ENCODE assay signal across 30 mouse cellular contexts in genomic region chr14:14574851-14575250, GRCm38 (mm10).
DNase-seq lines count a peak whose midpoint lies in the region; ATAC-seq and TF ChIP-seq lines count a peak whose summit lies in the region.
"Had no signal": no experiment of that assay in that cellular context is flagged by ENCODE, and none has a peak within 500 bp of the region (broad histone marks: within the 10 kb centered on the region; RNA-seq: fewer than 3 reads in every experiment).

No protein-coding gene starts in this region.

- TF ChIP-seq EP300 in stomach, postnatal 0 days (optimal IDR thresholded peaks at IDR 0.05) = no peak

- no peak overlapping the region for H3K9ac ChIP-seq in stomach, postnatal 0 days (ENCODE audit: low read length)
- H3K9ac ChIP-seq: embryonic facial prominence, embryonic 12.5 days; heart, embryonic 15.5 days; hindbrain, embryonic 13.5 days; kidney, embryonic 15.5 days; liver, embryonic 14.5 days; midbrain, embryonic 12.5 days; neural tube, embryonic 12.5 days had no signal

- TF ChIP-seq CTCF in gastrocnemius, adult 2 months (IDR thresholded peaks at IDR 0.05) = peak; percentile 9; the same call in 1 of the 2 replicates
- TF ChIP-seq CTCF in stomach, postnatal 0 days (IDR thresholded peaks at IDR 0.05; ENCODE audit: low read depth) = peak; percentile 15; the same call in 1 of the 2 replicates

- intact Hi-C loops in gastrocnemius, adult 2 months (cut with DNase I) = no loop called here

- 70% methylated on average over 4 of the region's 4 CpGs for WGBS in stomach, postnatal 0 days

- ATAC-seq in stomach, postnatal 0 days (ENCODE audit: low FRiP score, low TSS enrichment) = no peak
- ATAC-seq: forebrain, embryonic 14.5 days had no signal

- H3K4me2 ChIP-seq in stomach, postnatal 0 days (replicated peaks; ENCODE audit: low read depth) = no peak overlapping the region
- H3K4me2 ChIP-seq: embryonic facial prominence, embryonic 12.5 days; heart, embryonic 15.5 days; hindbrain, embryonic 13.5 days; kidney, embryonic 15.5 days; midbrain, embryonic 12.5 days; neural tube, embryonic 12.5 days had no signal

- H3K27ac ChIP-seq in gastrocnemius, adult 2 months = no peak overlapping the region
- H3K27ac ChIP-seq in stomach, postnatal 0 days (replicated peaks) = no peak overlapping the region
- H3K27ac ChIP-seq: embryonic facial prominence, embryonic 12.5 days; heart, embryonic 10.5 days; heart, embryonic 15.5 days; hindbrain, embryonic 13.5 days; kidney, embryonic 15.5 days; liver, embryonic 14.5 days; midbrain, embryonic 12.5 days; neural tube, embryonic 12.5 days had no signal

- no peaks in the 10 kb centered on the region for H3K4me1 ChIP-seq in stomach, postnatal 0 days (replicated peaks; ENCODE audit: control insufficient read depth, insufficient read depth)
- H3K4me1 ChIP-seq: embryonic facial prominence, embryonic 12.5 days; heart, embryonic 10.5 days; heart, embryonic 15.5 days; hindbrain, embryonic 13.5 days; kidney, embryonic 15.5 days; midbrain, embryonic 12.5 days; neural tube, embryonic 12.5 days had no signal

- H3K4me3 ChIP-seq in gastrocnemius, adult 2 months = no peak overlapping the region
- no peak overlapping the region for H3K4me3 ChIP-seq in stomach, postnatal 0 days (ENCODE audit: low read depth, low read length)
- H3K4me3 ChIP-seq: embryonic facial prominence, embryonic 12.5 days; heart, embryonic 10.5 days; heart, embryonic 15.5 days; hindbrain, embryonic 13.5 days; kidney, embryonic 15.5 days; midbrain, embryonic 12.5 days; myocyte; neural tube, embryonic 12.5 days had no signal

- H3K9me3 ChIP-seq in stomach, postnatal 0 days (ENCODE audit: control insufficient read depth, low read length) = no peaks in the 10 kb centered on the region
- H3K9me3 ChIP-seq: embryonic facial prominence, embryonic 12.5 days; heart, embryonic 10.5 days; heart, embryonic 15.5 days; hindbrain, embryonic 13.5 days had no signal

- no peaks in the 10 kb centered on the region for H3K27me3 ChIP-seq in stomach, postnatal 0 days (ENCODE audit: control insufficient read depth, insufficient read depth, low read length)
- H3K27me3 ChIP-seq: embryonic facial prominence, embryonic 12.5 days; heart, embryonic 15.5 days; hindbrain, embryonic 13.5 days; kidney, embryonic 15.5 days; midbrain, embryonic 12.5 days; neural tube, embryonic 12.5 days had no signal

- H3K36me3 ChIP-seq in stomach, postnatal 0 days (ENCODE audit: control insufficient read depth, insufficient read depth, low read length) = no peaks in the 10 kb centered on the region
- H3K36me3 ChIP-seq: embryonic facial prominence, embryonic 12.5 days; heart, embryonic 10.5 days; heart, embryonic 15.5 days; hindbrain, embryonic 13.5 days; kidney, embryonic 15.5 days; midbrain, embryonic 12.5 days; neural tube, embryonic 12.5 days had no signal

- no peak for DNase-seq in gastrocnemius, adult 2 months
- no peak for DNase-seq in gastrocnemius, adult 18-20 months (ENCODE audit: low spot score)
- DNase-seq in ES-CJ7 (ENCODE audit: low read depth, low spot score) = peak; percentile 73
- DNase-seq in WW6 (ENCODE audit: low read depth, low spot score) = peak; percentile 38
- DNase-seq in stomach, postnatal 0 days (ENCODE audit: low spot score) = no peak
- no peak for DNase-seq in retina, embryonic 14.5 days (ENCODE audit: low spot score)
- no peak for DNase-seq in lung, postnatal 25 days (ENCODE audit: low spot score)
- DNase-seq: adrenal gland, postnatal 25 days; cerebellum, adult 11-12 months; cerebellum, adult 9-11 months; embryo, embryonic 11 days; heart, postnatal 36 days; kidney, adult 11 months; kidney, postnatal 25 days; layer of hippocampus, postnatal 36 days; liver; lung, adult 2 months; lung, postnatal 10 days; right cerebral cortex, postnatal 4 days; thymus, adult 2 months had no signal

Comparison
In these comparisons a context has a peak if more than half of its experiments do, and no peak if none do; other contexts are left out.
1. DNase-seq: peak in ES-CJ7 (single experiment) and WW6 (single experiment); none in gastrocnemius, adult 2 months (single experiment), gastrocnemius, adult 18-20 months (single experiment), stomach, postnatal 0 days (single experiment), retina, embryonic 14.5 days (single experiment) and lung, postnatal 25 days (single experiment).